Mouse (Mus musculus) cerebellum, adult 8-10 months (tissue): ENCODE results near the gene Carmil3.

Source experiments
- DNase-seq: peaks from one replicate; pipeline ENCODE4 v3.0.0; 2022

Gene Carmil3

DNA sequence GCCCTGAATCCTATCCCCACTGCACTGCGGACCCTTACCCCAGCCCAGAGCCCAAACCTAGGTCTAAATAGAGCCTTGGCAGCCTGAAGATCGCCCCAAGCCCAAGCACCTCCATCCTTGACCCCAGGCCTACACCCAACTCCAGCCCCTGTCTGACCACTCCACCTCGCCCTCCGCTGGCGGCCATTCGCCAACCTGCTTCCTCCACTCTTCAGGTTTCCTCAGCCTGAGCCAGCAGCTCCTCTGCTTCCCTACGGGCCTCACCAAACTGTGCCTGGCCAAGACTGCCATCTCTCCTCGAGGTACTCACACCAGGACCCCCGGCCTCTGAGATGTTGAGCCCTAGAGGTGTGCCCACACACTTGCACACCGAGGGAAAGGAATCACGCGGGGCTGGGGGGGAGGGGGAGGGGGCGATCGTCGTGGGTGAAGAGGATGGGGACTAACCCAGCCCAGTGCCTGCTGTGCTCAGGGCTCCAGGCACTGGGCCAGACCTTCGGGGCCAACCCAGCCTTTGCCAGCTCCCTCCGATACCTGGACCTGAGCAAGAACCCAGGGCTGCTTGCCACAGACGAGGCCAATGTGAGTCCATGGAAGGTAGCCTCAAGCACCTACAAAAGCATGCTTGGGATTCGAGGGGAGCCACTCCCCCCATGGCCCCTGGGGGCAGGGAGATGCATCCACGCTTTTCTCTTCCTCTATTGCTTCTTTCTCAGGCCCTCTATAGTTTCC lies 5.2 kb downstream of the Carmil3 start:
- DNase-seq: peak; percentile 53

DNA sequence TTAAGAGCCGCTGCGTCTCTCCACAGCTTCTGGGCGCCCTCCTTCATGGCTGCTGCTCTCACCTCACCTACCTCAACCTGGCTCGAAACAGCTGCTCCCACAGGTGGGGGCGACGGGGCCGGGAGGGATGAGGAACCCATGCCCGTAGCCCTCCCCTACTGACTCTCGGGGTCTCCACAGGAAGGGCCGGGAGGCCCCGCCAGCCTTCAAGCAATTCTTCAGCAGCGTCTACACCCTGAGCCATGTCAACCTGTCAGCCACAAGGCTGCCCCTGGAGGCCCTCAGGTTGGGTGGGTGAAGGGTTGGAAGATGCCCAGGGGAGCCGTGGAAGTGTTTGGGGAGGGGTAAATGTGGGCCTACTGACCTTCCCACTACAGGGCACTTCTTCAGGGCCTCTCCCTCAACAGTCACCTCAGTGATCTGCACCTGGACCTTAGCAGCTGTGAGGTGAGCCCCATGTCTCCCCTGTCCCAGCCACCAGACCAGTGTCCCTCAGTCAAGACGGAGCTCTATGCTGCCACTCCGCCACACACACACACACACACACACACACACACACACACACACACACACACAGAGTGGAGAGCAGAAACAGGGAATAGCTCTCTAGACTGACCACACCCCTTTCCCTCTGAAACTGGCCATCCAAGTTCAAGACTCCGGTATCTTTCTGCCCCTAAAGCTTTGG lies 6.5 kb downstream of the Carmil3 start:
- no peak for DNase-seq

DNA sequence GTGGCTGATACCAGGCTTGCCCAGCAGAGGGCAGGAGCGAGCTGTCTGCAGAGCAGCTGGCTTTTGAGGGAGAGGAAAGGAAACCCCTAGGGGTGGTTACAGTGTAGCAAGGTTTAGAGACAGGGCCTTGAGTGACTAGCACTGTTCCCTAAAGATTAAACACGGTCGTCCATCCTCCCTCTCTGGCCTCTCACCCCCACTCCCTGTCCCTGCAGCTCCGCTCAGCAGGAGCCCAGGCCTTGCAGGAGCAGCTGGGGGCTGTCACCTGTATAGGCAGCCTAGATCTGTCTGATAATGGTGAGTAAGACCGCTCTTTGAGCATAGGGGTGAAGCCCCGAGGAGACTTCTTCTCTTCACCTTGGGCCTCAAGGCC lies 7.0 kb downstream of the Carmil3 start:
- DNase-seq: peak; percentile 89

DNA sequence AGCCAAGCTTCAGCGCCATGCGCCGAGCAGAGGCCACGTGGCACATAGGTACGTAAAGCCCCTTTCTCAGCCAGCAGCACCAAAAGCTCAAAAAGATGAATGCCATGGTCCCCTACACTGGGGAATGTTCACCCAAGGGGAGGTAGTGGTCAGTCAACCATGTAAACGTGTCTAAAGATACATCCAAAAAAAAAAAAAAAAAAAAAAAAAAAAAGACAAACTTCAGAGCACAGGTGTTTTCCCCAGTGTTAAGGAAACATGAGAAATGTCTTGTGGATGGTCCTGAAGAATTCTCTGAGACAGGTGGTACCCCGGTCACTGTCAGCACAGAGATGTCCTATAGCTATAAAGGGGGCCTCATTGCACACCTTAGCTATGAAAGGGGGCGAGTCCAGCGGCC lies 15.2 kb downstream of the Carmil3 start:
- no peak for DNase-seq

DNA sequence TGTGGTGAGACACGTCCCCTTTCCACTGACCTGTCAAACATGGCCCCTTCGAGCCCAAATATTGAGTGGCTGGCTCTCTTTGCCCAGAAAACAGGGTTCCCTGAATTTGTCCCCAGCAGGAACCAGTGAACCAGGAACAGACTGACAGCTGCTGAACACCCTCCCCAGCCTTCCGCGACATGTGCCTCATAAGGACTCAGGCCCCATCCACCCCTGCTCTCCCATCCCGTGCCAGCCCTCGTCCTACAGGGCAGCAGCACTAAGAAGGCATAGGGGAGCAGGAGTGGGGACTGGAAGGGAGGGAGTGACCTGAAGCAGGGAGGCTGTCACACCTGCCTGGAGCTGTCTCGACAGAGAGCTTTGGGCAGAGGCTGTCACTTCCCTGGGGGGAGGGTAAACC lies 17.4 kb downstream of the Carmil3 start:
- no peak for DNase-seq

DNA sequence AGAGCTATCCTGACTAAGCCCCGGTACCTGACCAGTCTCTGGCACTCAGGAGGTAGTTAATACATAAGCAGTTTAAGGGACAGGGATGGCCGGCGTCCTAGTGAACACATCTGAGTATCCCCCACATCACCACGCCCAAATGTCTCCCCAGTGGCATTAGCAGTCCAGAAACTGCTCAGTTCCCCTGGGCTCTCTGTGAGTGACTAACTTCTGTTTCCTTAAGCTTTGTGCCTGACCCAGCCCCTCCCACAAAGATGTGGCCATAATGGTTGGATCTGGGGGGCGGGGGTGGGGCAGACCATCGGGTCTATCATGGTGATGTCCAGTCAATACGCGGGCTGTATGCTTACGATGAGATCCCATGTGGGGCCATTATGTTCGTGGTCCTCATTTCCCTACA lies 19.1 kb downstream of the Carmil3 start:
- no peak for DNase-seq

DNA sequence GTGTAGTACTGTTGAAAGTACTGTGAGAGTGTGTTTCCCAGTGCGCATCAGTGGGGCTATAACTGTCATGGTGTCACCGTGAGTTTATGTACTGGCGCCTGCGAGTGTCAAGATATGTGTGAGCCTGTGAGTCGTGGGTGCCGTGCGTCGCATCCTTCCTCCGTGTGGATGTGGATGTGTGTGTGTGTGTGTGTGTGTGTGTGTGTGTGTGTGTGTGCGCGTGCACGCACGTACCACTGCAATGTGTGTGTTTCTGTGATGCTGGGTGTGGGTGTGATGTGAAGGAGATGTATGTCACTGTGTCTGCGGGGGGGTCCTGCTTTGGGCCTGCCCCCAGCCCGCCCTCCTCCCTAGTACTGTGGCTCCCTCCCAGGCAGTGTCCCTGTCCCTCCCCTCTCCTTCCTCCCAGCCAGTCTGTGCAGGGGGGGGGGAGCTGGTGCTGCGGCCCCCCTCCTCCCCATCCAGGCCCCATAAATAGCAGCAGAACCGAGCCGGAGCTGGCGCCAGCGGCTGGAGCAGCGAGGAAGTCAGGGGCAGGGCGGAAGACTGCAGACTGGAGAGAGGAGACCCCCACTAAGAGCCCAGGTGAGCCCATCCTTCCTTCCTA lies 19.8 kb downstream of the Carmil3 start, which contains the start of gene Cpne6:
TSS of gene Cpne6 (plus strand) at position 321 of the 607 bp plus-strand sequence.
- DNase-seq: no peak

DNA sequence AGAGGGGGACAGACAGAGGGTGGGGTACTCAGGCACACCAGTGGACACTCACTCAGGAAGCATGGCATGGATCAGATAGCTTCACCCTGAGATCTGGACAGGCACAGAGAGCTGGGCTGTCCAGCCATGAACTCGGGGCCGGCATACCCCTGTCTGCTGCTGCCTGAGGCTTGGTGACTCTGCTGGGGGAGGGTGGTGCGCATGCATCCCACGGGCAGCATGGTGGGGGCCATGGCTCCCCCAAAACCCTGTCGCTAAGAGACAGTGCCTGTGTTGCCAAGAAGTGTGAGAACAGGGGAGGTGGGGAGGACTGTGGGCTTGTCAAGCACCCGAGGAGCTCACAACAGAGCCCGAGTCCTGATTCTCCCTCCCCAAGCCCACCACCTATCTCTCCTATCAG lies 20.6 kb downstream of the Carmil3 start:
- no peak for DNase-seq

DNA sequence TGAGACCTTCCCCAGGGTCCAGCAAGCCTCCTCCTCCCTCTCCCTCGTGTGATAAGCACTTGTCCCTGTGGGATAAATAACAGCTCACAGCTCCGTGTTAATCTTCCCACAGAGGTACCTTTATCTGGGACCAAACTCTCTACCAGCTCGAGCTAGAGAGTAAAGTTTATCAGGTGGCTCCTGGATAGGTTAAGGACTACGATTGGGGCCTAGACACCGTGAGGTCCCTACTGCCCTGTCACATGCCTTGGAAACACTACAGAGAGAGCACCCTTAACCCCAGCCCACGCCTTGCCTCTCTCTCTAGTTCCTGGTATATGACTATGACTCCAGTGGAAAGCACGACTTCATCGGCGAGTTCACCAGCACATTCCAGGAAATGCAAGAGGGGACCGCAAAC lies 23.5 kb downstream of the Carmil3 start:
- DNase-seq: no peak

DNA sequence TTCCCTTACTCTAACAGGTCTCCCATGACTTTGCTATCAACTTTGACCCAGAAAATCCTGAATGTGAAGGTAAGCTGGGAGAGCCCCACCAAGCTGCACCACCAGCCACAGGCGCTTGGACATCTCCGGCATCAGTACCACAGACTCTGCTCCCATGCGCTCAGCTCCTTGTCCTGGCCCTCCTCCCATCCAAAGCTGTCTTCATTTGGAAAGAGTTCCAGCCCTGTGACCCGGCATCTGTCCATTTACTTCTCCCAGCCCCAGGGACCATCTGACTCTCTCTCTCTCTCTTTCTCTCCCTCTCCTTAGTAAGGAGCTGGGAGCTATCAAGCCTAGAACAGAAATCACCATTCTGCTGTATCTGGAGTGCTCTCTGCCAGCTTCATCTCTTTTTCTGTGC lies 25.4 kb downstream of the Carmil3 start:
- no peak for DNase-seq

DNA sequence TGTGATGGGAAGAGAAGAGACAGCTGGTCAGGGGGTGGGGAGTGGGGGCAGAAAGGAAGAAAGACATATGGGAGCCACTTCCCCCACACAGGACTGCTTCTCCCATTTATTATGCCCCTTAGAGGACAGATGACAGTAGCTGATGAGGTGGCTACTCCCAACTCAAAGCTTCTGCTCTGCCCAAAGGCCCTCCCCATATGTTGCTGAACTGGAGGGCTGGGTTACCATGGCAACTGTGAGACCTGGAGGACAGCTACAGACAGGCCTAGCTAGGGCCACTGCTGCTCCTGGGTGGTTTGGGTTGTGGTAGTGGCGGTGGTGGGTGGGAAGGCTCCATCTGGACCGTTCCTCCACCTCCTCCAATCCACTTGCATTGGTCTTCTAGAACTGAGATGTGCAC lies 28.4 kb downstream of the Carmil3 start:
- DNase-seq: no peak

DNA sequence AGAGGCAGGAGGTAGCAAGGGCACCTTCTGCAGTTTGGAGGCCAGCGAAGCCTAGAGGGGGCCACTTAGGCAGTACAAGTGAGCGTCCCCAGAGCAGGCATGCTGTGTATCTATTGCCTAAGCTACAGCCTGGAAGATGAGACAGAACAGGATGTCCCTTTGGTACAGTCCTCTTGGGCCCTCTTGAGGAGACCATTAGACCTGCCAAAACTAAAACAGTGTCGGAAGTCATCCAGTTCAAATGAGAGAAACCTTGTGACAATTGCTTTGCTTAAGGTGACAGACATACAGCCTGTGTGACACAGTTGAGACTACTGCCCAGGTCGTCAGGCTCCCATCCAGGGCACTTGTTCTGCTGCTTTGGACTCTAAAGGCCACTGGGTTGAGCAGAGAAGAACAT lies 29.2 kb downstream of the Carmil3 start:
- DNase-seq: no peak

DNA sequence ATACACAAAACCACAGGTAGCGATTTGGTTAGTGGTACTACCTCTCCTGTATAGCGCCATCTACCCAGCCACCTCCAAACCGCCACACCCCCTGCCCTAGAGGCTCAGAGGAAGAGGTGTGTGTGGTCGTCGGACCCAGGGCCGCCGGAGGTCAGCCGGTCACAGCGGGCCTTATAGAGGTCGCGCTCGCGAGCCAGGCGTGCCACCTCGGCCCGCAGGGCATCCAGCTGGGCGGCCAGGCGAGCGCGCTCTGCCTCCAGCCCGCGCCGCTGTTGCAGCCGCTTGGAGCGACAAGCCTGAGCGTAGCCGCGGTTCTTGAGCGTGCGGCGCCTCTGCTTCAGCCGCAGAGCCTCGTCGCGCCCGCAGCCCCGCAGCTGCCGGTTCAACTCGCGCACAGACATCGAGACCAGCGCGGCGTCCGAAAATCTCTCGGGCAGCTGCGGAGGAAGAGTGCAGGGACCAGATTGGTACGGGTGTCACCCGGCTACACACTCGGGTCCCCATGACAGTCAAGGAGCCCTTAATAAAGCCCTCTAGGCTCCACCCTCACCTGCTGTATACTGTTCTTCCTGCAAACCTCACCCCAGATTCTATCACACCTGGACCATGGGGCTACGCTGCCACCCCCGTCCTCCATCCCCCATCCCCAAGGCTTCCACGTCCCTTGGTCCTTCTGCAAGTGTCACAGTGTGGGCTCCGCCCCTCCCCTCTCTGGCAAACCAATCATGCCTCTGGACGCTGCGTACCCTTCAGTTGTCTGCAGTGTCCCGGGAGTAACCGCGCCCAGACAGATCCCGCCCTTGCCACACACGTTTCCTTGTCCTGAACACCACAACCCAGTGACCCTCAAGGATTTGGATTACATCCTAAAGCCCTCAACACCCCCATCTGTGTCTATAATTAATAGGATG lies 30.3 kb downstream of the Carmil3 start:
- DNase-seq: peak; percentile 56

DNA sequence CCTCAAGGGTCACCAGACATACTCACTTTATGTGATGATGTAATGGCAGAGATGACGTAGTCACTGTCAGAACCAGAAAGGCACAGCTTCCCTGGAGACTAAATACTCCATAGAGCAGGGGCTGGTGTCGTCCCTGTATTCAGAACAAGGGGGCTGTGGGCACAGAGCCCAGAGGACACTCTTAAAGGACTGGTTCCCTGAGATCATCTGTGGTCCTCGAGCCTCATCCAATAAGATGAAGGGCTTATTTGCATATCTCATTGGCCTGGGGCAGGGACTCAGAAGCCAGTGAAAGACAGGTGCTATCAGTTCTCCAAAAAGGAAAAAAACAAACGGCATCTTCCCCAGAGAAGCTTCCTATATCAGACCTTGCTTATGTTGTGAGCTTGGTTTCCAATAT lies 33.6 kb downstream of the Carmil3 start:
- no peak for DNase-seq

DNA sequence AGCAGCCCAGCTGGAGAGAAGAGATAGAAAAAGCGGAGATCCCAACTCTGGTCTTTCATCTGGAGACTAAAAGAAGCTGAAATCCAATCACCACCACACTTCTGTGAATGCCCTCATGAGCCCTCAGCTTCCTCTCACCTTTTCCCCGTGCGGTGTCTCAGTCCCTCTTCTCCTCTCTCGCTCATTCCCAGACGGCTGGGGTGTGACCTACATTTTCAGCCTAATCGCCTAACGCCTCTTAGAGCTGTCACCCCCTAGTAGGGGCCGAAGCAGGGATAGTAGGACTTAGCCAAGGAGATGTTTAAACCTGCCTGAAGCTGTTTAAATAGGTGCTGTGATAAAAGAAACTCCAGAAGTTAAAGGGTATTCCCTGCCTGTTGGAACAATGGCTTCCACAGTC lies 34.3 kb downstream of the Carmil3 start, which contains the start of gene Nrl:
TSS of gene Nrl (minus strand) at position 197 of the 400 bp plus-strand sequence.
- DNase-seq: no peak

DNA sequence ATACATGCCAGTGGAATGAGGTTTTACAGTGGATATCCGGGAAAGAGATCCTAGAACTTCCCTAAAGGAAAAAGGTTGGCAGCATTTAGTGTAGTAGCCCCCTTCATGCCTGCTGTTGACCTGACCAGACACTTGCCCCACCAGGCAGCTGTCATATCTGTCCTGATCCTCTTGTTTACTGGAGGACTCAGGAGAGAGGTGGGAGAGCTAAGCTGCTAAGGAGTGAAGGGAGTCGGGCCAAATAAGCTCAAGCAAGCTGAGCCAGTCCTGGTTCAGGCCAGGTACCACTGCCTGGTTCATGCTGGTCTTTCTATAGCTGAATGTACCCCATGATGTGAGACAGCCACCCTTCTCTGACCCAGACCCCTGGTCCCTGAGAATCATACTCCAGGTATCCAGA lies 36.2 kb downstream of the Carmil3 start:
- no peak for DNase-seq

DNA sequence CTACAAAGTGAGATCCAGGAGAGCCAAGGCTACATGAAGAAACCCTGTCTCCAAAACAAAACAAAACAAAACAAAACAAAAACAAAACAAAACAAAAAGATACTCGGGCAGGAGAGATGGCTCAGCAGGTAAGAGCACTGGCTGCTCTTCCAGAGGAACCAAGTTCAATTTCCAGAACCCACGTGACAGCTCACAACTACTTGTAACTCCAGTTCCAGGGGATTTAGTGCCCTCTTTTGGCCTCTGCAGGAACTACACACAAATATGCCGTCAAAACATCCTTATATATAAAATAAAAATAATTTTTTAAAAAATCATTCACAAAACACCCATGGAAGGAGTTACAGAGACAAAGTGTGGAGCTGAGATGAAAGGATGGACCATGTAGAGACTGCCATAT lies 37.5 kb downstream of the Carmil3 start:
- DNase-seq: no peak

DNA sequence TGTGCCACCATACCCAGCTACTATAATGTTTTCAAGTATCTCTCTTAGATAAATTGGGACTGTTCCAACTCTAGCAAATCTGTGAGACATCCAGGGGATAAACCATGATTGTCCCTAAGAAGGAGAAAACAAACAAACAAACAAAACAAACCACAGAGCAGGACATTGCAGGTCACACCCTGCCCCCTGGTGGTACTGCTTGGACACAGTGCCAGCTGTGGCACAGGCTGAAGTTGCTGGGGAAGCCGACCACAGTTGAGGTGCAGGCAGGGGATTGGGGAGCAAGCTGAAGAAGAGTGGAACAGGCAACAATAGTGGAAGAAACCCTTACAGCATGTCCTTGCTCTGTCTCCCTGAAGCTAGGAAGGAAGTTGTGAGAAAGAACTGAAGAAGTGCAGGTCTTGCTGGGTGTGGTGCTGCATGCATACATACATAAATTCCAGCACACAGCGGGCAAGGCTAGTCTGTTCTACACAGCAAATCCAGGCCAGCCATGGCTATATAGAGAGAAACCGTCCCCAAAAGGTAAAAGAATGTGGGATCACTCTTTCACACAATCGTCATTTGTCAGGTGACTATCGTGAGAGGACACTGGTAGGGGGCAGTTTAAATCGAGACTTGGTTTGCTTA lies 45.8 kb downstream of the Carmil3 start:
- DNase-seq: no peak

DNA sequence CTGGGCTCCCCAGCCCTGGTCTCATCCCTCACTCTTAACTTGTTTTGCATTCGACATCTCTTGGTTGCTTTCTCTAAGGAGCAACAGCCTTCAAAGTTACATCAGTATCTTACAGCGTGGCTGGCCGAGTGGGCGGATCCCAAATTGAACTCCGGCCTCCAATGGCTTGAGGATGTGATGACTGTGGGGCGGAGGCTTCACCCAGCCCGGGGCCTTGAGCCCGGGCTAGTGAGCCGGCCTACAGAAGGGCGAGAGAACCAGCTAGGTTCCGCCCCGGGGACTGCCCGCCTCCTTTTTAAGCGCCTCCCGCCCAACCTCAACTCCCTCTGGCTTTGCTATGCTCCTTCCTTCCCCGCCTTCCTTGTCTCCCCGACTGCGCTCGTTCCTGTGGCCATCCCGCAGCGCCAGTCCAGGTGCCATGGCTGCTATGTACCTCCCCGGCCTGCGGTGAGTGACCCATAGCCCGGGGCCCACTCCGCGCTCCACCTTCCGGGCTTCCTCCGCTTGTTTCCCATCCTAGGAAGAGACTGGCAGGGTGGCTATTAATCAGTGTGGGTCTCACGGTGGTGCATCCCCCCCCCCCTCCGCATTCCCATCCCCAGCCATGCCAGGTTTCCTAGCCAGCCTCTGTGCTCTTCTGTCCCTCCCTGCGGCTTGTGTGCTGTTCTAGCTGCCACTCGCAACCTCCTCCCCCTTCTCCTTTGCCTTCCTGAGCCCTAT lies 49.8 kb downstream of the Carmil3 start, which contains the start of gene Pck2:
TSS of gene Pck2 (plus strand) at position 200 of the 720 bp plus-strand sequence.
- DNase-seq: peak; percentile 84

DNA sequence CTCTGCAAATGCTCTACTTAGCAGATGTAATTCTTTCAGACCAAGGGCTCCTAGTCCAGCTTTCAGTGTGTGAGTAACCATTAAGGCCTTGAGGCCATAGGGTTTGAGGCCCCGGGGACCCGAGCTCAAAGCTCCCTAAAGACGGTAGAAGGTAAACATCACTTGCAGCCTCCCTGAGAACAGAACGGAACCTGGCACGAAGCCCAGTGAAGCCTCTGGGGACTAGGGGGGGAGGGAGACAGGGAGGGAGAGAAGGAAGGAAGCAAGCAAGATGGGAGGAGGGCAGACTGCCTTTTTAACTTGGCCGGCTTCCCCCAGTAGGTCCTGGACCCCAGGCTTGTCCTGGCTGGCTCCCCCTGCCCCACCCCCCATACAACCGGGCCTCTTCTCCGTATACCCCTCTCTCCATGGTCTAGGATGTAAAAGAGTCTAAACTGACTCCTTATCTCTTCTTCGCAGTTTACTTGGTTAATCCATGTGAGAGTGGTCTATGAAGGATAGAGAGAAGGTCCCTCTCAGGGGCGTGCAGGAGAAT lies 50.4 kb downstream of the Carmil3 start:
- DNase-seq: peak; percentile 81

DNA sequence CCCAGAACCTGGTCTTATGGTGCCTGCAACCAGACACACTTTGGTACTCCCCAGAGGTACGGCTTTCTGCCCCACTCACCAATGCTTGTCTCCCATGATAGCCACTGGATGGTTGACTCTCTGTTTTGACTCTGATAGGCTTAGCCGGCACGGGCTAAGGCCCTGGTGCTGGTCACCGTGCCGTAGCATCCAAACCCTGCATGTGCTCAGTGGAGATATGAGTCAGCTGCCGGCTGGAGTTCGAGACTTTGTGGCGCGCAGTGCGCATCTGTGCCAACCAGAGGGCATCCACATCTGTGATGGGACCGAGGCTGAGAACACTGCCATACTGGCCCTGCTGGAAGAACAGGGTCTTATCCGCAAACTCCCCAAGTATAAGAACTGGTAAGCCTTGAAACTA lies 51.8 kb downstream of the Carmil3 start:
- DNase-seq: no peak

DNA sequence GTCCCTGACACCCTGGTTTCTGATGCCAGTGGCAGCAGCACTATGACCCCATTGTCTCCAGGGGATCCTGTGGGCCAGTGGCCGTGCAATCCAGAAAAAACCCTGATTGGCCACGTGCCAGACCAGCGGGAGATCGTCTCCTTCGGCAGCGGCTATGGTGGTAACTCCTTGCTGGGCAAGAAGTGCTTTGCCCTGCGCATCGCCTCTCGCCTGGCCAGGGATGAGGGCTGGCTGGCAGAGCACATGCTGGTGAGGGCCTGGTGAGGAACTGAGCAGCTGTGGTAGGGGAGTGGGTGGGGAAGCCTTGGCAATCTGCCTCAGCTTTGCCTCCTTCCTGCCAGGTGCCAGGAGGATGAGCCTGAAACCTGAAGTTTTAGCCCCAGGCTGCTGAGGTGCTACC lies 53.9 kb downstream of the Carmil3 start:
- peak; percentile 52 for DNase-seq
